Mouse (Mus musculus) limb, embryonic 13.5 days (tissue): ENCODE measurements around the gene Nectin2. TPM values are rescaled to one million over a fixed set of nuclear protein-coding genes. Genes with fewer than 3 reads are reported as not detected.
A peak's percentile ranks its signal among the peaks of the same experiment; 100 is the strongest.
"Not testable (repeated sequence)": the region's sequence is repeated elsewhere in the genome, so short reads cannot be mapped to it uniquely, and the experiment has no call there.

Experiments
- ATAC-seq: fragments of 200-750 bp; cut with Nextera tagmentation; 2 replicates; pipeline ENCODE4 v1.8.0; 2017; ENCODE audit warnings: low read depth, moderate number of reproducible peaks, moderate TSS enrichment; ENCODE audit not compliant: low FRiP score
- H3K27ac ChIP-seq: fragments of 300-500 bp; sonication (generic); 2 replicates; pipeline ENCODE4 v1.5.1; 2015; ENCODE audit warnings: inconsistent platforms, mild to moderate bottlenecking, moderate library complexity
- H3K27me3 ChIP-seq: fragments of 300-500 bp; sonication (generic); 2 replicates; pipeline ENCODE4 v1.6.1; 2015; ENCODE audit warnings: mild to moderate bottlenecking, inconsistent platforms
- H3K36me3 ChIP-seq: fragments of 300-500 bp; sonication (generic); 2 replicates; pipeline ENCODE4 v1.6.1; 2015; ENCODE audit warnings: inconsistent platforms, mild to moderate bottlenecking, moderate library complexity
- H3K4me1 ChIP-seq: fragments of 300-500 bp; sonication (generic); 2 replicates; pipeline ENCODE4 v1.6.1; 2015; ENCODE audit warnings: inconsistent platforms
- H3K4me2 ChIP-seq: fragments of 300-500 bp; sonication (generic); replicated peaks from 2 replicates; pipeline ENCODE4 v1.6.1; 2015; ENCODE audit warnings: inconsistent platforms, mild to moderate bottlenecking, moderate library complexity
- H3K4me3 ChIP-seq: fragments of 300-500 bp; sonication (generic); 2 replicates; pipeline ENCODE4 v1.5.1; 2015; ENCODE audit warnings: moderate library complexity, mild to moderate bottlenecking, inconsistent platforms
- H3K9ac ChIP-seq: fragments of 300-500 bp; sonication (generic); 2 replicates; pipeline ENCODE4 v1.6.1; 2015; ENCODE audit warnings: mild to moderate bottlenecking, inconsistent platforms
- H3K9me3 ChIP-seq: fragments of 300-500 bp; sonication (generic); 2 replicates; pipeline ENCODE4 v1.6.1; 2016; ENCODE audit warnings: inconsistent platforms
- WGBS: fragments of 180-500 bp; shearing (Covaris S2); methylation state at CpG from one replicate; pipeline ENCODE4 v1.1.7; 2015; 5-methylcytosine and 5-hydroxymethylcytosine counted together
- polyA plus RNA-seq: library from polyadenylated mRNA; unstranded; fragments of >200 nt; fragmentation: Nextera tagmentation; extraction: Ambion mirVana; gene quantifications from 2 replicates; pipeline ENCODE4 v1.2.1, GENCODE M21; 2015

Nectin2 gene
- polyA plus RNA-seq = 88.6 and 88.7 TPM in 2 replicates

- Histone ChIP-seq H3K27me3 (no peaks in the 10 kb centered on the region), H3K9me3 (no peaks in the 10 kb centered on the region), H3K4me2 (peak within 1 kb of the TSS; percentile 85), H3K9ac (peak within 1 kb of the TSS; percentile 92), H3K4me1 (peaks cover 36% of the 10 kb centered on the region), H3K27ac (peak within 1 kb of the TSS; percentile 89; the same call in 1 of the 2 replicates), H3K4me3 (peak within 1 kb of the TSS; percentile 84), H3K36me3 (no peaks in the 10 kb centered on the region)
- peak; percentile 68 for ATAC-seq
- WGBS = 19% methylated on average over 19 of the region's 19 CpGs
Measured at GRCm38 (mm10) chr7:19750217-19751069, at the start of gene Nectin2. Gene Nectin2 (minus strand): TSS chr7:19750483.

GRCm38 (mm10) chr7:19796697-19797588, 46.7 kb upstream of the Nectin2 start, which contains the start of gene Cblc:
Gene Cblc (minus strand): TSS chr7:19796809.
- Histone ChIP-seq H3K9ac (peak within 1 kb of the TSS; percentile 46), H3K27me3 (peaks cover 43% of the 10 kb centered on the region), H3K4me2 (peak within 1 kb of the TSS; percentile 44), H3K4me1 (no peaks in the 10 kb centered on the region), H3K27ac (no peak within 1 kb of the TSS), H3K9me3 (no peaks in the 10 kb centered on the region), H3K36me3 (no peaks in the 10 kb centered on the region), H3K4me3 (peak within 1 kb of the TSS; percentile 33)
- 2% methylated on average over 31 of the region's 32 CpGs for WGBS
- ATAC-seq = peak; percentile 46; the same call in 1 of the 2 replicates

GRCm38 (mm10) chr7:19796254-19796653, 46.0 kb upstream of the Nectin2 start:
- Histone ChIP-seq H3K36me3 (no peaks in the 10 kb centered on the region), H3K9ac (peak overlapping the region; percentile 46), H3K4me2 (peak overlapping the region; percentile 44), H3K9me3 (no peaks in the 10 kb centered on the region), H3K27ac (no peak overlapping the region), H3K27me3 (peaks cover 42% of the 10 kb centered on the region), H3K4me1 (no peaks in the 10 kb centered on the region), H3K4me3 (peak overlapping the region; percentile 33)
- WGBS = 8% methylated on average over 18 of the region's 18 CpGs
- no peak for ATAC-seq

DNA sequence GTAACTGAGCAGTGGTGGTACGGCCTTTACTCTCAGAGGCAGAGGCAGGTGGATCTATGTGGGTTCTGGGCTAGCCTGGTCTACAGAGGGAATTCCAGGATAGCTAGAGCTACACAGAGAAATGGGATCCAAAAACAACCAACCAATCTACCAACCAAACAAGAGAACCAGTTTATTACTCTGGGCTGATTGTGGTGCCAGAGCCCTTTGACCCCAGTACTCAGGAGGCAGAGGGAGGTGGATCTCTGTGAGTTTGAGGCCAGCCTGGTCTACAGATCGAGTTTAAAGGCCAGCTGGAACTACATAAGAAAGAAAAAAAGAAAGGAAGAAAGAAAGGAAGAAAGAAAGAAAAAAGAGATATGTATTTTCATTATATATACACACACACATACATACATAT, 45.0 kb upstream of the Nectin2 start:
- ATAC-seq = no peak
- Histone ChIP-seq H3K9me3 (no peaks in the 10 kb centered on the region), H3K27ac (no peak overlapping the region), H3K36me3 (no peaks in the 10 kb centered on the region), H3K4me3 (no peak overlapping the region), H3K9ac (no peak overlapping the region), H3K4me1 (no peaks in the 10 kb centered on the region), H3K27me3 (peaks cover 46% of the 10 kb centered on the region), H3K4me2 (no peak overlapping the region)
- 57% methylated on average over 2 of the region's 2 CpGs for WGBS

DNA sequence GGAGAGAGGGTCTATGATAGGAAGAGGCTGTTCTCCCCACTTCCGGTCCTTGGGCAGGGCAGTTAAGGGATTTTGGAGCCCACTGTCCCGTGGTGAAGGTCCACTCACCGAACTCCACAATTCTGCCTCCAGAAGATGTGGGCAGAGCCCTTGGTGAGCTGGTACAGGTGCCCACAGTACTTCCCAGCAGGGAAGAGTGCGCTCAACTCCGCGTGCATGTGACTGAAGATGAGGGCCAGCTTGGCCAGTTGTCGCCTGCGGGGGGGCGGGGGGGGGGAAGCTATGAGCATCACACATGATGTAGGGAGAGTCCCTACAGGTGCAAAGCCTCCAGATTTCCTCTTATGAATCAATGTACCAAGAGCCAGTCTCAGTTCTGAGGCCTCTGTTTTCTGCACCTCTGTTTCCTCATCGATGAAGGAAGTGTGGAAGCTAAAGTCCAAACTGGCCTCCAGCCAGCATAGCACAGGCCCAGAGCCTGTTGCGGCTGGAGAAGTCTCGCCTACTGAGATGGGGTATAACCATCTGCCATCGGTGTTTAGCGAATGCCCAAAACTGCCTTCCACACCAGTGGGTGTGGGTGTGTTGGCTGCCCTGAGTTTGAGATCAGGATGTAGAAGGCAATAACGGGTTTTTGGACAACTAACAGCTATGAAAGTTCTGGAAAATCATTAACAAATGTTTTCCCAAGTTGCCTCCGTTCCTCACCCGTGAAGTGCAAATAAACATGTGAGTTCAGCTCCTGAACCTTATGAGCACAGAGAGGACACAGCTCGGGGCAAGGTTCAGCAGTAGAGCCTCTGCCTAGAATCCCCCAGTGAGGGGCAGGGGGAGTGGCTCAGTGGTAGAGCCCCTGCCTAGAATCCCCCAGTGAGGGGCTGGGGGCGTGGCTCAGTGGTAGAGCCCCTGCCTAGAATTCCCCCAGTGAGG, 42.7 kb upstream of the Nectin2 start:
- Histone ChIP-seq H3K27ac (no peak overlapping the region), H3K36me3 (no peaks in the 10 kb centered on the region), H3K9ac (no peak overlapping the region), H3K27me3 (peaks cover 50% of the 10 kb centered on the region), H3K4me2 (no peak overlapping the region), H3K4me3 (no peak overlapping the region), H3K4me1 (peaks cover 4% of the 10 kb centered on the region), H3K9me3 (no peaks in the 10 kb centered on the region)
- no peak for ATAC-seq
- WGBS = 86% methylated on average over 19 of the region's 19 CpGs

DNA sequence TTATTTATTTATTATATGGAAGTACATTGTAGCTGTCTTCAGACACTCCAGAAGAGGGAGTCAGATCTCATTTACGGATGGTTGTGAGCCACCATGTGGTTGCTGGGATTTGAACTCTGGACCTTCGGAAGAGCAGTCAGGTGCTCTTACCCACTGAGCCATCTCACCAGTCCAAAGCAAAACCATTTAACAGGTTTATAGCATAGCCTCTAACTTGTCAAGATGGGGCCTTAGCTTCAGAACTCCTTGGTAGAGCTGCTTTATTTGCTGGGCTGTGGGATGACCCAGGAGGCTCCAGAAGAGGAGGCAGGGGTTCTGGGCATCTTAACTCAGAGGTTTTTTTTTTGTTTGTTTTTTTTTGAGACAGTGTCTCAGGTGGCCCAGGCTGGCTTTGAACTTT, 41.2 kb upstream of the Nectin2 start:
- WGBS = 86% methylated on average over 2 of the region's 2 CpGs
- not testable (repeated sequence) for H3K27ac ChIP-seq, H3K4me3 ChIP-seq, H3K9ac ChIP-seq, H3K9me3 ChIP-seq, H3K4me1 ChIP-seq, ATAC-seq, H3K36me3 ChIP-seq, H3K4me2 ChIP-seq
- peaks cover 36% of the 10 kb centered on the region for H3K27me3 ChIP-seq

GRCm38 (mm10) chr7:19789904-19790347, 39.6 kb upstream of the Nectin2 start:
- peak; percentile 58; the same call in 1 of the 2 replicates for ATAC-seq

DNA sequence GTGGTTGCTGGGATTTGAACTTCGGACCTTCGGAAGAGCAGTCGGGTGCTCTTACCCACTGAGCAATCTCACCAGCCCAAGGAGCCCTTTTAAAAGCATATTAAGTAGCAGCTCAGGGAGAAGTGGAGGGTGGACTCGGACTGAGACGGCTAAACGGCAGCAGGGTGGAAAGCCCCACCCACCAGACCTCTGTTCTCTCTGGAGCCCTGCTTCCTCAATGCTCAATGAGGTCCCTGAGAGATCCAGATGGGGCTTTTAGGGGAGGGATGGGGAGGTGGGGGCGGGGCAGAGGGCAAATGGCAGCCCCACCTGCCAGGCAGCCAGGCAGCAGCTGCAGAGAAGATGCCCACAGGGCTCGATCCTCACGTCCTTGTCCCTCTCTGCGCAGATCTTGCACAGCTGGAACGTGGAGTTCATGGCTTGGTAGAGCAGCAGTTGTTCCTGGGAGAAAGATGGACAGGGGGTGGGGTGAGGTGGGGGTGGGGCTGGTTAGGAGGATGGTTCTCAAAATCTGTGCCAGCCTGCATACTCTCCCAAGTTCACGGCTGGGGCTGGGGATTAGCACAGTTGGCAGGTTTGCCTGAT, 35.7 kb upstream of the Nectin2 start:
- no peak overlapping the region for H3K27ac ChIP-seq
- WGBS = 34% methylated on average over 12 of the region's 12 CpGs
- ATAC-seq = peak; percentile 38; the same call in 1 of the 2 replicates

More at GRCm38 (mm10) chr7:19789904-19790347, 39.6 kb upstream of the Nectin2 start:
- H3K4me3 ChIP-seq = peak overlapping the region; percentile 35
- H3K9me3 ChIP-seq = no peaks in the 10 kb centered on the region
- 1% methylated on average over 19 of the region's 19 CpGs for WGBS
- peaks cover 21% of the 10 kb centered on the region for H3K27me3 ChIP-seq
- H3K27ac ChIP-seq = no peak overlapping the region
- peak overlapping the region; percentile 56 for H3K9ac ChIP-seq
- H3K4me2 ChIP-seq = peak overlapping the region; percentile 68
- no peaks in the 10 kb centered on the region for H3K36me3 ChIP-seq
- H3K4me1 ChIP-seq = peaks cover 4% of the 10 kb centered on the region

DNA sequence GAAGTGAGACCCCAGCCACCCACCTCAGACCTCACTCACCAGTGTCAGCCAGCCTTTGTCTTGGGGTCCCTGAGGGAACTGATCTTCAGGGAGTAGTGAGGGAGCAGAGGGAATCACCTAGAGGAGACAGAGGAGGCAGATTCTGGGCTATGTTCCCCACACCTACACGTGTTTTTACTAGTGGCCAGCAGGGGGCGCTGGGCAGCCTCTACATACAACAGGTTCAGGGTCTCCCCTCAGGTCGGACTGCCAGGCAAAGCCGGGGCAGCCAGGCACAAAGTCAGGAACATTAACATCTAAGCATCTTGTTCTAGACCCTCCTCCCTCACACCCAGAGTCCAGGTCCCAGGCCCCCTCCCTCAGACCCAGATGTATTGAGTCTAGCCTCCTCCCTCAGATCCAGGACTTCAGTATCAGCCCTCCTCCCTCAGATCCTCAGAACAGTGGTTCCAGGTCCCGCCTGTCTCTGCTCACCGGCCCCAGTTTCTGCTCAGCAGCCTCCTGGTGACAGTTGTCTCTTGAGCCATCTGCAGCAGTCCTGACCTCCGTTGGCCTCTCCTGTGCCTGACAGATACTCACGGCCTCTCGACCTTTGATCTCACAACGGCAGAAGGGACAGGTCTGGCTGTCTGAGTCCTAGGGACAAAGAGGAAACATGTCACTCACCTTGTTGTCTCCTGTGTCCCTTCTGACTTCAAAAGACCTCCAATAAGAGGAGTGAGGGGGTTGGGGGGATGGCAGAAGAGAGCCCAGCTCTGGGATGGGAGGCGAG, 34.7 kb upstream of the Nectin2 start:
- Histone ChIP-seq H3K27ac (no peak overlapping the region), H3K36me3 (no peaks in the 10 kb centered on the region), H3K4me1 (peaks cover 4% of the 10 kb centered on the region), H3K4me3 (no peak overlapping the region), H3K9ac (no peak overlapping the region), H3K4me2 (no peak overlapping the region), H3K9me3 (no peaks in the 10 kb centered on the region), H3K27me3 (peaks cover 7% of the 10 kb centered on the region)
- no peak for ATAC-seq
- WGBS = 26% methylated on average over 11 of the region's 11 CpGs

More for the DNA sequence above, 35.7 kb upstream of the Nectin2 start:
- Histone ChIP-seq H3K9me3 (no peaks in the 10 kb centered on the region), H3K36me3 (no peaks in the 10 kb centered on the region), H3K9ac (no peak overlapping the region), H3K4me3 (no peak overlapping the region), H3K4me2 (no peak overlapping the region), H3K27me3 (peaks cover 12% of the 10 kb centered on the region), H3K4me1 (peaks cover 4% of the 10 kb centered on the region)

DNA sequence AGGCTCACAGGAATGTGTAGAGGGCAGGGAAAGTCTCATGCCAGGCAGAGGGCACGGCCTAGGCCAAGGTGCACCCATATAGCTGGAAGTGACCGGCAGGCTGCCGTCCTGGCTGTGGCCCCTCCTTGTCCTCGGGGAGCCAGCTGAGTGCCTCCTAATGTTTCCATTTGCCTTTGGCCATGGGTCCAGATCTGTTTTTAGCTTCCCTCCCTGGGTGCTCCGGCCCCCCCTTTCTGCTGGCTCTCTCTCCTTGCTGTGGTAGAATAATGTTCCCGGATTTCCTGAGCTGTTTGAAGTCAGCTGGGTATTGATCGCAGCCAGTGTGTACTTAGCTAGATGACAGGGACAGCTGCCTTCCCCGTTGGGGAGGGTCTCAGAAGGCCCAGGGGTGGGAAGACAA, 33.3 kb upstream of the Nectin2 start:
- no peak overlapping the region for H3K4me2 ChIP-seq
- no peak overlapping the region for H3K9ac ChIP-seq
- H3K4me1 ChIP-seq = no peaks in the 10 kb centered on the region
- H3K9me3 ChIP-seq = no peaks in the 10 kb centered on the region
- no peak for ATAC-seq
- no peaks in the 10 kb centered on the region for H3K36me3 ChIP-seq
- 78% methylated on average over 8 of the region's 8 CpGs for WGBS
- H3K27me3 ChIP-seq = peaks cover under 1% of the 10 kb centered on the region; the same call in 1 of the 2 replicates
- no peak overlapping the region for H3K4me3 ChIP-seq
- H3K27ac ChIP-seq = no peak overlapping the region
